ENCODE assay signal across 20 mouse cellular contexts in the genomic region with DNA sequence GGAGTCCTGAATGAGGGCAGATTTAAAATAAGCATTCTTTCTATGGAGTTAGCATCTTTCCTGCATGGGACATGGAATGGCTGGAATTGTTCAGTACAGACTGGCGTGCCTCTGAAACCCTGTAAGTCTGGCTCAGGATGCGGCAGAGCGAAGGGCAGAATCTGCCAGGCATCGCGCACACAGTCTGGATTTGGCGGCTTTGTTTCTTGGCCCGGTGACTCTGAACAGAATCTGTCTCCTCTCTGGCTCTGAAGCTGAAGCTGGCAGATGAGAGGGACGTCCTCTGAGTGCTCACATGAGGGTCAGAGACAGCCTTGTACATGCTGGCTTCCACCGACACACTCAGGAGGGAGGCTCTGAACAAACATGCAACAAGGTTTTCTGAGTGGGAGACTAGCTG. TPM values are rescaled to one million over a fixed set of nuclear protein-coding genes. Genes with fewer than 3 reads are reported as not detected.
DNase-seq lines count a peak whose midpoint lies in the region; ATAC-seq and TF ChIP-seq lines count a peak whose summit lies in the region.
"Had no signal": no experiment of that assay in that cellular context is flagged by ENCODE, and none has a peak within 500 bp of the region (broad histone marks: within the 10 kb centered on the region; RNA-seq: fewer than 3 reads in every experiment).

No protein-coding gene starts in this region.

- H3K9me3 ChIP-seq in forebrain, postnatal 0 days (ENCODE audit: low read length) = no peaks in the 10 kb centered on the region
- no peaks in the 10 kb centered on the region for H3K9me3 ChIP-seq in forebrain, embryonic 15.5 days
- H3K9me3 ChIP-seq in limb, embryonic 13.5 days = no peaks in the 10 kb centered on the region
- H3K9me3 ChIP-seq in limb, embryonic 10.5 days (replicated peaks) = no peaks in the 10 kb centered on the region
- H3K9me3 ChIP-seq in limb, embryonic 14.5 days (ENCODE audit: control insufficient read depth, low read length) = no peaks in the 10 kb centered on the region
- H3K9me3 ChIP-seq: heart, embryonic 10.5 days; liver, embryonic 13.5 days; megakaryocyte, embryonic 14.5 days; midbrain, embryonic 13.5 days; neural tube, embryonic 13.5 days had no signal

- no peak overlapping the region for H3K27ac ChIP-seq in forebrain, postnatal 0 days (ENCODE audit: low read depth, low read length)
- H3K27ac ChIP-seq in forebrain, embryonic 15.5 days (replicated peaks) = no peak overlapping the region
- peak overlapping the region; percentile 59; the same call in 1 of the 2 replicates for H3K27ac ChIP-seq in limb, embryonic 13.5 days
- H3K27ac ChIP-seq in limb, embryonic 10.5 days = no peak overlapping the region
- peak overlapping the region; percentile 69 for H3K27ac ChIP-seq in limb, embryonic 14.5 days (replicated peaks; ENCODE audit: low read depth, low read length)
- H3K27ac ChIP-seq: heart, embryonic 10.5 days; liver, embryonic 13.5 days; midbrain, embryonic 13.5 days; neural tube, embryonic 13.5 days had no signal

- TF ChIP-seq CTCF in forebrain, postnatal 0 days (IDR thresholded peaks at IDR 0.05; ENCODE audit: low read depth) = no peak

- TF ChIP-seq POLR2A in limb, embryonic 14.5 days (IDR thresholded peaks at IDR 0.05; ENCODE audit: borderline replicate concordance, extremely low read depth, insufficient read depth, insufficient read length) = no peak

- ATAC-seq in forebrain, postnatal 0 days = peak; percentile 70
- ATAC-seq in forebrain, embryonic 15.5 days (replicated peaks) = no peak
- ATAC-seq in limb, embryonic 13.5 days (ENCODE audit: low FRiP score, low read depth) = no peak
- ATAC-seq in limb, embryonic 14.5 days (ENCODE audit: low FRiP score, low read depth) = no peak
- ATAC-seq: hindbrain, embryonic 16.5 days; intestine, embryonic 16.5 days; midbrain, embryonic 13.5 days had no signal

- H3K4me1 ChIP-seq in forebrain, postnatal 0 days (ENCODE audit: insufficient read depth) = no peaks in the 10 kb centered on the region
- H3K4me1 ChIP-seq in forebrain, embryonic 15.5 days = no peaks in the 10 kb centered on the region
- peaks cover 5% of the 10 kb centered on the region; the same call in 1 of the 2 replicates for H3K4me1 ChIP-seq in limb, embryonic 13.5 days
- H3K4me1 ChIP-seq in limb, embryonic 10.5 days = no peaks in the 10 kb centered on the region
- H3K4me1 ChIP-seq in limb, embryonic 14.5 days (ENCODE audit: control insufficient read depth, insufficient read depth, low read length) = peaks cover 13% of the 10 kb centered on the region; the same call in 1 of the 2 replicates
- H3K4me1 ChIP-seq: heart, embryonic 10.5 days; midbrain, embryonic 13.5 days; neural tube, embryonic 13.5 days had no signal

- no peaks in the 10 kb centered on the region for H3K27me3 ChIP-seq in forebrain, postnatal 0 days (ENCODE audit: insufficient read depth, low read length)
- no peaks in the 10 kb centered on the region for H3K27me3 ChIP-seq in forebrain, embryonic 15.5 days
- no peaks in the 10 kb centered on the region for H3K27me3 ChIP-seq in limb, embryonic 13.5 days
- peaks cover 9% of the 10 kb centered on the region; the same call in 1 of the 2 replicates for H3K27me3 ChIP-seq in limb, embryonic 10.5 days (ENCODE audit: low read depth, poor library complexity, severe bottlenecking)
- H3K27me3 ChIP-seq in limb, embryonic 14.5 days (ENCODE audit: control insufficient read depth, insufficient read depth, low read length) = no peaks in the 10 kb centered on the region
- H3K27me3 ChIP-seq: midbrain, embryonic 13.5 days; neural tube, embryonic 13.5 days had no signal

- no peak overlapping the region for H3K9ac ChIP-seq in forebrain, postnatal 0 days
- H3K9ac ChIP-seq in forebrain, embryonic 15.5 days (replicated peaks) = no peak overlapping the region
- H3K9ac ChIP-seq in limb, embryonic 13.5 days = peak overlapping the region; percentile 52; the same call in 1 of the 2 replicates
- H3K9ac ChIP-seq in limb, embryonic 14.5 days (ENCODE audit: low read depth, low read length, severe bottlenecking) = no peak overlapping the region
- H3K9ac ChIP-seq: liver, embryonic 13.5 days; lung, embryonic 14.5 days; neural tube, embryonic 13.5 days had no signal

- H3K36me3 ChIP-seq in forebrain, postnatal 0 days (ENCODE audit: insufficient read depth) = no peaks in the 10 kb centered on the region
- H3K36me3 ChIP-seq in forebrain, embryonic 15.5 days = no peaks in the 10 kb centered on the region
- H3K36me3 ChIP-seq in limb, embryonic 13.5 days = no peaks in the 10 kb centered on the region
- H3K36me3 ChIP-seq in limb, embryonic 10.5 days = no peaks in the 10 kb centered on the region
- H3K36me3 ChIP-seq in limb, embryonic 14.5 days (ENCODE audit: control insufficient read depth, insufficient read depth, low read length) = no peaks in the 10 kb centered on the region
- H3K36me3 ChIP-seq: heart, embryonic 10.5 days; liver, embryonic 13.5 days; midbrain, embryonic 13.5 days; neural tube, embryonic 13.5 days had no signal

- 60% methylated on average over 9 of the region's 9 CpGs for WGBS in forebrain, postnatal 0 days
- WGBS in forebrain, embryonic 15.5 days = 75% methylated on average over 9 of the region's 9 CpGs
- 86% methylated on average over 9 of the region's 9 CpGs for WGBS in limb, embryonic 13.5 days
- WGBS in limb, embryonic 10.5 days = 81% methylated on average over 9 of the region's 9 CpGs
- 72% methylated on average over 9 of the region's 9 CpGs for WGBS in limb, embryonic 14.5 days

- H3K4me2 ChIP-seq in forebrain, postnatal 0 days (ENCODE audit: low read depth) = no peak overlapping the region
- no peak overlapping the region for H3K4me2 ChIP-seq in forebrain, embryonic 15.5 days (replicated peaks)
- no peak overlapping the region for H3K4me2 ChIP-seq in limb, embryonic 13.5 days (replicated peaks)
- H3K4me2 ChIP-seq in limb, embryonic 14.5 days (replicated peaks; ENCODE audit: low read depth, low read length, severe bottlenecking) = no peak overlapping the region
- H3K4me2 ChIP-seq: liver, embryonic 13.5 days; lung, embryonic 14.5 days; midbrain, embryonic 13.5 days; neural tube, embryonic 13.5 days had no signal

- no peak overlapping the region for H3K4me3 ChIP-seq in forebrain, postnatal 0 days (ENCODE audit: low read depth, low read length)
- H3K4me3 ChIP-seq in forebrain, embryonic 15.5 days = no peak overlapping the region
- H3K4me3 ChIP-seq in limb, embryonic 13.5 days = no peak overlapping the region
- H3K4me3 ChIP-seq in limb, embryonic 10.5 days = no peak overlapping the region
- no peak overlapping the region for H3K4me3 ChIP-seq in limb, embryonic 14.5 days (replicated peaks; ENCODE audit: low read length)
- H3K4me3 ChIP-seq: heart, embryonic 10.5 days; liver, embryonic 13.5 days; megakaryocyte, embryonic 14.5 days; midbrain, embryonic 13.5 days; neural tube, embryonic 13.5 days had no signal

- DNase-seq in forebrain, postnatal 0 days = peak; percentile 51
- no peak for DNase-seq in limb, embryonic 10.5 days (ENCODE audit: low spot score)
- DNase-seq in ZHBTc4 (ENCODE audit: low read depth, low spot score) = peak; percentile 31
- DNase-seq in limb, embryonic 14.5 days (ENCODE audit: low spot score) = no peak
- DNase-seq in right cerebral cortex, postnatal 4 days = no peak
- DNase-seq: adrenal gland, postnatal 10 days; cerebellum, adult 9-11 months; kidney, adult 9 months; kidney, postnatal 14 days; liver, embryonic 13.5 days; lung, embryonic 14.5 days; thymus, postnatal 14 days had no signal

RNA-seq across cellular contexts. Expression of a gene that starts 12.9 kb away (rescaled TPM):
- 0.38 and 2.2 TPM in 2 replicates for total RNA-seq in forebrain, postnatal 0 days (2014; rRNA removed)
- 0.87 and 1.6 TPM in 2 replicates for polyA plus RNA-seq in forebrain, postnatal 0 days (2015; fragmentation: Nextera tagmentation; extraction: Ambion mirVana)
- 1.7 TPM in 2 replicates for polyA plus RNA-seq in forebrain, embryonic 15.5 days (2015; fragmentation: Nextera tagmentation; extraction: Ambion mirVana)
- polyA plus RNA-seq in limb, embryonic 13.5 days (2015; fragmentation: Nextera tagmentation; extraction: Ambion mirVana) = 0.57 and 0.94 TPM in 2 replicates
- 0.61 and 0.82 TPM in 2 replicates for polyA plus RNA-seq in limb, embryonic 10.5 days (2016; fragmentation: Nextera tagmentation; extraction: Ambion mirVana)
- 2.0 and 2.5 TPM in 2 replicates for polyA plus RNA-seq in limb, embryonic 14.5 days (2012; rRNA removed)
- polyA plus RNA-seq in limb, embryonic 14.5 days (2014; fragmentation: Nextera tagmentation; extraction: Ambion mirVana) = 1.5 and 1.6 TPM in 2 replicates
- polyA plus RNA-seq: neural tube, embryonic 13.5 days had no signal

RNA-seq across cellular contexts. Expression of a gene that starts 30.5 kb away (rescaled TPM):
- total RNA-seq in forebrain, postnatal 0 days (2014; rRNA removed) = 40.5 and 43.1 TPM in 2 replicates
- polyA plus RNA-seq in forebrain, postnatal 0 days (2015; fragmentation: Nextera tagmentation; extraction: Ambion mirVana) = 57.7 and 58.9 TPM in 2 replicates
- polyA plus RNA-seq in forebrain, embryonic 15.5 days (2015; fragmentation: Nextera tagmentation; extraction: Ambion mirVana) = 55.5 and 57.1 TPM in 2 replicates
- polyA plus RNA-seq in limb, embryonic 13.5 days (2015; fragmentation: Nextera tagmentation; extraction: Ambion mirVana) = 41.0 and 42.0 TPM in 2 replicates
- polyA plus RNA-seq in limb, embryonic 10.5 days (2016; fragmentation: Nextera tagmentation; extraction: Ambion mirVana) = 59.5 and 73.3 TPM in 2 replicates
- polyA plus RNA-seq in limb, embryonic 14.5 days (2012; rRNA removed) = 26.1 and 29.2 TPM in 2 replicates
- polyA plus RNA-seq in limb, embryonic 14.5 days (2014; fragmentation: Nextera tagmentation; extraction: Ambion mirVana) = 33.8 and 34.1 TPM in 2 replicates

Comparison
In these comparisons a context has a peak if more than half of its experiments do, and no peak if none do; other contexts are left out.
1. H3K27ac ChIP-seq: peak in limb, embryonic 13.5 days (single experiment) and limb, embryonic 14.5 days (single experiment); none in forebrain, postnatal 0 days (single experiment), forebrain, embryonic 15.5 days (single experiment) and limb, embryonic 10.5 days (single experiment).
2. DNase-seq: peak in forebrain, postnatal 0 days (single experiment) and ZHBTc4 (single experiment); none in limb, embryonic 10.5 days (single experiment), limb, embryonic 14.5 days (single experiment) and right cerebral cortex, postnatal 4 days (single experiment).